Mouse (Mus musculus): ENCODE measurements at regions not wholly inside any gene's neighbourhood (a gene's known extent, or its start where the extent isn't known, plus 50 kb on each side); places are given as distances from the start of the nearest gene placed in this dataset.
"Not testable (repeated sequence)": the region's sequence is repeated elsewhere in the genome, so short reads cannot be mapped to it uniquely, and the experiment has no call there.

DNA sequence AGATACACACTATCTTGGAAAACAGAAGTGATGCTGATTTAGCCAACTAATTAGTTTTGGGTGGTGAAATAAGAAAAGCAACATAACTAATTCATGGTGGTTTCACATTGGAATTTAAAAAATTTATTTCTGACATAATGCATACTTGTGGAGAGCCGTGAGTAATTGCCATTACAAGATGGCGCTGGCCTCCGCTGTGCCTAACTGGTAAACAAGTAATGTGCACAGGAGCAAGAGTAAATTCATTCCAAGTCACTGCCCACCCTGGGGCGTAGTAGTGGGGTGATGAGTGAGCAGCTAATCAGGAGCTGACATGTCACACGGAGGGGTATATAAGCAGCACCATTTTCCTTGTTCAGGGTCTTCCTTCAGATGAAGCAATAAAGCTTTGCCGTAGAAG, 119.0 kb upstream of the Dph6 start:
- not testable (repeated sequence) for TF ChIP-seq CTCF (IDR thresholded peaks at IDR 0.05; ENCODE audit: control insufficient read depth, insufficient read depth, insufficient read length); USF1 (IDR thresholded peaks at IDR 0.05; ENCODE audit: low read depth); MAX (IDR thresholded peaks at IDR 0.05)

All from C2C12 (cell line).